Mouse (Mus musculus) lung, postnatal 0 days (tissue): ENCODE measurements around the gene Pomt1. TPM values are rescaled to one million over a fixed set of nuclear protein-coding genes. Genes with fewer than 3 reads are reported as not detected.
A peak's percentile ranks its signal among the peaks of the same experiment; 100 is the strongest.
"Not testable (repeated sequence)": the region's sequence is repeated elsewhere in the genome, so short reads cannot be mapped to it uniquely, and the experiment has no call there.

Experiments
- ATAC-seq: fragments of 200-750 bp; cut with Nextera tagmentation; 2 replicates; pipeline ENCODE4 v1.8.0; 2017; ENCODE audit warnings: moderate library complexity
- DNase-seq: peaks from one replicate; pipeline ENCODE4 v3.0.0-alpha.2; 2016; ENCODE audit warnings: low spot score
- H3K27ac ChIP-seq: fragments of 300-500 bp; sonication (generic); 2 replicates; pipeline ENCODE4 v1.5.1; 2014; ENCODE audit warnings: antibody characterized with exemption, mild to moderate bottlenecking, low read length, mixed read lengths
- H3K27me3 ChIP-seq: fragments of 300-500 bp; sonication (generic); replicated peaks from 2 replicates; pipeline ENCODE4 v1.6.1; 2014; ENCODE audit warnings: low read length, mixed read lengths; ENCODE audit not compliant: insufficient read depth
- H3K36me3 ChIP-seq: fragments of 300-500 bp; sonication (generic); 2 replicates; pipeline ENCODE4 v1.6.1; 2014; ENCODE audit warnings: low read length, mixed read lengths; ENCODE audit not compliant: insufficient read depth
- H3K4me1 ChIP-seq: fragments of 300-500 bp; sonication (generic); 2 replicates; pipeline ENCODE4 v1.6.1; 2014; ENCODE audit warnings: antibody characterized with exemption, low read depth, low read length, mixed read lengths; ENCODE audit not compliant: insufficient read depth
- H3K4me2 ChIP-seq: fragments of 300-500 bp; sonication (generic); replicated peaks from 2 replicates; pipeline ENCODE4 v1.6.1; 2014; ENCODE audit warnings: low read depth, mild to moderate bottlenecking, low read length, moderate library complexity, mixed read lengths
- H3K4me3 ChIP-seq: fragments of 300-500 bp; sonication (generic); 2 replicates; pipeline ENCODE4 v1.5.1; 2014; ENCODE audit warnings: low read depth, low read length
- H3K9ac ChIP-seq: fragments of 300-500 bp; sonication (generic); replicated peaks from 2 replicates; pipeline ENCODE4 v1.6.1; 2014; ENCODE audit warnings: low read depth, mild to moderate bottlenecking
- H3K9me3 ChIP-seq: fragments of 300-500 bp; sonication (generic); 2 replicates; pipeline ENCODE4 v1.6.1; 2016; ENCODE audit warnings: low read length, mixed read lengths
- CTCF ChIP-seq: IDR thresholded peaks from 2 replicates; pipeline ENCODE4 v1.5.1; 2016; ENCODE audit warnings: antibody characterized with exemption, mild to moderate bottlenecking
- EP300 ChIP-seq: IDR thresholded peaks from 2 replicates; pipeline ENCODE4 v1.6.1; 2016; ENCODE audit warnings: antibody characterized with exemption, mild to moderate bottlenecking, control low read depth
- WGBS: fragments of 180-500 bp; shearing (Covaris S2); extraction: QIAGEN DNeasy Blood & Tissue Kit; methylation state at CpG from one replicate; pipeline ENCODE4 v1.1.7; 2014; 5-methylcytosine and 5-hydroxymethylcytosine counted together
- polyA plus RNA-seq: library from polyadenylated mRNA; unstranded; fragments of >200 nt; fragmentation: Nextera tagmentation; extraction: Ambion mirVana; gene quantifications from 2 replicates; pipeline ENCODE4 v1.2.1, GENCODE M21; 2015

The Pomt1 gene
- polyA plus RNA-seq, 1 experiment from 2014 or later: 9.2 TPM

DNA sequence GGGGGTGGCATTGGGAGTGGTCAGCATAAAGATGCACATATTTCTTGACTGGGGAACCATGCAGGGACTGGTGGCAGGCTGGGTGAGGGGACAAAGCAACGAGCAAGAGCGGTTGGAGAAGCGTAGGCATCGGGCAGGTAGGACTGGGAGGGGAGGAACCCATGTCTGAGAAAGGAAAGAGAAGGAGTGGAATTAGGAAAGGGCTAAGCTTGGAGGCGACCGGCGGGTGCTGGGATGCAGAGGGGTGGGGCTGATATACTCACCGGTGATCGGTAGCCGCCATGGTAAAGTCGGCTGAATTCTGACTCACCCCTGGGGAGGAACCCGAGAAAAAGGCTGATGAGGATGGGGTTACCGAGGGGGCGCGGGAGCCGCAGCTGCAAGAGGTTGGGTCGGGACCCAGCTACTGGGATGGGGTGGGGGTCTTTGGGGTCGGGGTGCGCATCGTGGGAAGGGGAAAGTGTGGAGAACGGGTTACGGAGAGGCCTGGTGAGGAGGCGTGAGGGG is 51.0 kb downstream of the Pomt1 start, which contains the start of gene Golga2:
Gene Golga2 (plus strand): TSS at position 51 of the 507 bp plus-strand sequence.
- no peaks in the 10 kb centered on the region for H3K27me3 ChIP-seq
- peak within 1 kb of the TSS; percentile 87 for H3K9ac ChIP-seq
- H3K4me2 ChIP-seq: peak within 1 kb of the TSS; percentile 81
- ATAC-seq: no peak
- TF ChIP-seq CTCF (no peak), EP300 (no peak)
- 0 out of 2 replicates have a peak, but pooled peaks cover 2% of the 10 kb centered on the region for H3K36me3 ChIP-seq
- H3K4me3 ChIP-seq: peak within 1 kb of the TSS; percentile 84
- WGBS: 1% methylated on average over 20 of the region's 23 CpGs
- no peak for DNase-seq
- peaks cover 8% of the 10 kb centered on the region; the same call in 1 of the 2 replicates for H3K4me1 ChIP-seq
- no peaks in the 10 kb centered on the region for H3K9me3 ChIP-seq
- peak within 1 kb of the TSS; percentile 87 for H3K27ac ChIP-seq

DNA sequence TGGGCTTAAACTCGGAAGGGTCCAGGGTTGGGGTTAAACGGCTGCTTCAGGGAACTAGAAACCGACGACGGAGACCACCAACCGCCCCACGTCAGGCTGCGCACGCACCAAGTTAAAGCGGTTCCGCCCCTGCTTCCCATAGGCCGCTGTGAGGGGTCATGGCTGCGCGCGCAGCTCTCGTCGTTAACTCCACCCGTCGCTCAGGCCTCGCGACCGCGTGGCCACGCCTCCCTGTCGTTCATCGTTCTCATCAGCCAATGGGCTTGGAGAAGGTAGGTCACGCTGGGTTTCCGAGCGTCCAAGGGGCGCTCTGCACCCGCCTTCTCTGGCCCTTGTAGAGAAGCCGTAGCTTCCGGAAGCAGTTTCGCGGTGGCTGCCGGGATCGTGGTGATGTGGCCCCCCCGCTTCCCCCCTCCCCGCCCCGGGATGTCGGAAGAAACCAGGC is 51.6 kb downstream of the Pomt1 start, which contains the start of gene Swi5:
Gene Swi5 (minus strand): TSS at position 153 of the 445 bp plus-strand sequence.
- Histone ChIP-seq H3K4me1 (peaks cover 8% of the 10 kb centered on the region; the same call in 1 of the 2 replicates), H3K36me3 (0 out of 2 replicates have a peak, but pooled peaks cover 3% of the 10 kb centered on the region), H3K9me3 (no peaks in the 10 kb centered on the region), H3K9ac (peak within 1 kb of the TSS; percentile 87), H3K27ac (peak within 1 kb of the TSS; percentile 87), H3K4me2 (peak within 1 kb of the TSS; percentile 81), H3K27me3 (no peaks in the 10 kb centered on the region), H3K4me3 (peak within 1 kb of the TSS; percentile 84)
- no peak for TF ChIP-seq CTCF
- no peak for TF ChIP-seq EP300
- peak; percentile 100 for DNase-seq
- peak; percentile 98 for ATAC-seq
- WGBS: under 1% methylated on average over 31 of the region's 41 CpGs

DNA sequence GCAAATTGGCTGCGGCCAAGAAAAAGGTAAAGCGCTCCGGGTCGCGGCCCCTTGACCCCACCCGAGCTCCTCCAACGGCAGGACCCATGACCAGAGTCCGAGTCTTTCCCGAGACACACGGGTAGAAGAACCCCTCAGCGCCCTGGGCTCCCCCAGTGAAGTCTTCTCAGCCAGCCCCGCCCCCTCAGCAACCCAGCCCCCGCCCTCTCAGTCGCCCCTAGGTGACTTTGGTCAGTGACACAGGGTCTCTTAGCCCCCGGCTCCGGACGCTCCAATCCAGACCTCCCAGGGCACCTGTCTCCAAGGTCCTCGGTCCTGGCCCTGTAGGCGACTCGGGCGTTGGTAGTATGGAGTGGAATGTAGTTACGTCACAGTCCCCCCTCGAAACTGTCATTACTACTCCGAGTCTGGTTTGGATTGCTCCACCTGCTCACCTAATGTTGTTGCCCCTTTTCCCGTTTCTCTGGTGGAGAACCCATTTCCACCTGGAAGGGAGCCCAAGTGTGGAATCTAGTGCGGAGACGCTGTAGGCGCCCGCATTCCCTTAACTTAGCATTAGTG is 52.1 kb downstream of the Pomt1 start:
- under 1% methylated on average over 24 of the region's 29 CpGs for WGBS
- DNase-seq: peak; percentile 82
- H3K27ac ChIP-seq: peak overlapping the region; percentile 82

DNA sequence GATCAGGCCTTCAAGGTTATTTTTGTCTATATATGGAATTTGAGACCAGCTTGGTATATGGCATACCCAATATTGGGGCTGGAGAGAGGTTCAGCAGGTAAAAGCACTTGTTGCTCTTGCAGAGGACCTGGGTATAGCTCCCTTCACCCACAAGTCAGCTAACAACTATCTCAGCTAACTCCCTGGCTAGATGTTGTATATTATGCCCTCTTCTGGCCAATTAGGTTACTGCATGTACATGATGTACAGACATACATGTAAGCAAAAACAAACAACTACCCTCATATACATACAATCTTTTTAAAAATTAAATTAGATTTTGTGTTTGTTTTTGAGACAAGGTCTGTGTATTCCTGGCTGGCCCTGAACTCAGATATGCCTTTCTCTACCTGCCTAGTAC is 53.2 kb downstream of the Pomt1 start:
- Histone ChIP-seq H3K4me2 (peak overlapping the region; percentile 77), H3K36me3 (0 out of 2 replicates have a peak, but pooled peaks cover 3% of the 10 kb centered on the region), H3K9ac (no peak overlapping the region), H3K27ac (peak overlapping the region; percentile 82; the same call in 1 of the 2 replicates), H3K4me1 (peaks cover 8% of the 10 kb centered on the region; the same call in 1 of the 2 replicates), H3K4me3 (0 out of 2 replicates have a peak overlapping the region, but pooled peaks have one; percentile 84), H3K27me3 (no peaks in the 10 kb centered on the region), H3K9me3 (no peaks in the 10 kb centered on the region)
- TF ChIP-seq CTCF (peak; percentile 70), EP300 (no peak)
- no peak for ATAC-seq
- peak; percentile 48 for DNase-seq

More for the DNA sequence above, 52.1 kb downstream of the Pomt1 start:
- Histone ChIP-seq H3K9me3 (no peaks in the 10 kb centered on the region), H3K27me3 (no peaks in the 10 kb centered on the region), H3K4me2 (peak overlapping the region; percentile 77), H3K4me1 (peaks cover 8% of the 10 kb centered on the region; the same call in 1 of the 2 replicates), H3K36me3 (0 out of 2 replicates have a peak, but pooled peaks cover 3% of the 10 kb centered on the region), H3K4me3 (peak overlapping the region; percentile 84), H3K9ac (peak overlapping the region; percentile 81)
- no peak for TF ChIP-seq CTCF
- TF ChIP-seq EP300: no peak
- peak; percentile 51 for ATAC-seq

DNA sequence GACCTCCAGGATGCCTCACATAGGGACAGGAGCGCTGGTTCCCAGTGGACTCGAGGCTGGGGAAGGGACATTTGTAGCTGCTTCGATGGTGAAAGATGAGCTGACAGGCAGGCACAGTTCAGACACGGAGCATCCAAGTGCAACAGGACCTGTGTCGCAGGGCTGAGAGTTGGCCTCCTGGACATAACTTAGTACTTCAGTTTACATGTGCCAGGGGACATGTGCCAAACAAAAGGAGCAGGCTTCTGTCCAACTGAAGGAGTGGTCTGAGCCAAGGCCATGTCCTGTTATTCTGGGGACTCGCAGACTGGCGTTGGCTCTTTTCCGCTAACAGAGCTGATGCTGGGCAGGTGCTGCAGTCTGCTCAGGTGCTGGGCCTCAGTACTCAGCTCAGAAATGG is 58.0 kb downstream of the Pomt1 start:
- DNase-seq: no peak
- 62% methylated on average over 8 of the region's 8 CpGs for WGBS
- H3K4me1 ChIP-seq: peaks cover 2% of the 10 kb centered on the region; the same call in 1 of the 2 replicates
- no peaks in the 10 kb centered on the region for H3K27me3 ChIP-seq
- no peak; the same call in 1 of the 2 replicates for ATAC-seq
- no peak overlapping the region for H3K4me3 ChIP-seq
- H3K27ac ChIP-seq: no peak overlapping the region
- H3K9me3 ChIP-seq: no peaks in the 10 kb centered on the region
- no peak overlapping the region for H3K4me2 ChIP-seq
- H3K9ac ChIP-seq: no peak overlapping the region
- TF ChIP-seq EP300 (no peak), CTCF (no peak)
- peaks cover 22% of the 10 kb centered on the region for H3K36me3 ChIP-seq

DNA sequence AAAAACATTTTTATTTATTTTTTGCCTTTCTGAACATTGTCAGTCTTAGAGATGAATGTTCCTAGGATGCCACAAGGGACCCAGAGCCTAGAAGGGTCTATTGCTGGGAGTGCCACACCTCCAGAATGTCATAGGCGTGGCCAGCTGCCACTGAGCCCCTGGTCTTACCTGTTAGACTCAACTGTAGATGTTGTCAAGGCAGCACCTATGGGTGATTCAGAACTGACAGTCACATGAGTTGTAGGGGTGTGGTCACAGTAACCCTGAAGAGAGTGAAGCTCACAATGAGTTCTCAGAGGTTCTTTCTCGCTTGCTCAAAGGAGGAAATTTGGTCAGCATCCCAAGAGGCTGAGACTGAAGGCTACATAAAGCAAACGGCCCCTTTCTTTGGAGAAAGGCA is 58.9 kb downstream of the Pomt1 start:
- WGBS: 78% methylated on average over 3 of the region's 3 CpGs
- no peak overlapping the region for H3K27ac ChIP-seq
- H3K9ac ChIP-seq: no peak overlapping the region
- TF ChIP-seq CTCF: no peak
- TF ChIP-seq EP300: no peak
- no peak overlapping the region for H3K4me2 ChIP-seq
- DNase-seq (no peak), ATAC-seq (0 out of 2 replicates have a peak, but pooled peaks have one; percentile 30)
- H3K4me1 ChIP-seq: no peaks in the 10 kb centered on the region
- no peak overlapping the region for H3K4me3 ChIP-seq
- H3K27me3 ChIP-seq: no peaks in the 10 kb centered on the region
- no peaks in the 10 kb centered on the region for H3K9me3 ChIP-seq
- H3K36me3 ChIP-seq: peaks cover 26% of the 10 kb centered on the region

DNA sequence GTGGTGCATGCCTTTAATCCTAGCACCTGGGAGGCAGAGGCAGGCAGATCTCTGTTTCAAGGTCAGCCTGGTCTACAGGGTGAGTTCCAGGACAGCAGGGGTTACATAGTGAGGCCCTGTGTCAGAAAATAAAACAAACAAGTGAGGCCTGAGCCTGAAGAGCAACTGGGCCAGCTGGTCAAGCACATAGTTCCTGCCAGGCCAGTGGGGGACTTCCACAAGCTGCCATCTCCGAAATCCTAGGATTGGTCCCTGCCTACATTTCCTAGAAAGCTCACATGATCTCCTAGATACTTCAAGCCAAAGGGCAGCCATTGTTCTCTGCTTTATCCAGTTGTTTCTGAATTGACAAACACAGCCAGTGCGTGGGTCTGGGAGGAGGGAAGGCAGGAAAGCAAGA is 59.5 kb downstream of the Pomt1 start:
- not testable (repeated sequence) for DNase-seq, H3K27ac ChIP-seq, H3K4me3 ChIP-seq, H3K9me3 ChIP-seq, H3K9ac ChIP-seq, H3K27me3 ChIP-seq, H3K4me2 ChIP-seq, H3K4me1 ChIP-seq, ATAC-seq
- peaks cover 29% of the 10 kb centered on the region for H3K36me3 ChIP-seq
- WGBS: 84% methylated on average over 2 of the region's 2 CpGs
